ENCODE assay signal across 19 mouse cellular contexts in the genomic region with DNA sequence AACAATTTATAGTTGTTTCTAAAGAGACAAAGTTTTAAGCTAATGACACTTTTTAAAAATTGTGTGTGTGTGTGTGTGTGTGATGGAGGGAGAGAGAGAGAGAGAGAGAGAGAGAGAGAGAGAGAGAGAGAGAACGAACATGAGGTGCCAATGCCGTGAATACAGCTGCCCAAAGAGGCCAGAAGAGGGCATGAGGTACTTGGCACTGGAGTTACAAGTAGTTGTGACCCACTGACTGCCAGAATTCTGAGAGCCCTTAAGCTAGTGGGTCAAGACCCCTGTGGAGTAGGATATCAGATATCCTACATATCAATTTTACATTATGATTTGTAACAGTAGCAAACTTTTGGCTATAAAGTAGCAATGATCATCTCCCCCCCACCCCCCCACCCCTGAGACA. TPM values are rescaled to one million over a fixed set of nuclear protein-coding genes. Genes with fewer than 3 reads are reported as not detected.
DNase-seq lines count a peak whose midpoint lies in the region; ATAC-seq and TF ChIP-seq lines count a peak whose summit lies in the region.
"Had no signal": no experiment of that assay in that cellular context is flagged by ENCODE, and none has a peak within 500 bp of the region (broad histone marks: within the 10 kb centered on the region; RNA-seq: fewer than 3 reads in every experiment).

No protein-coding gene starts in this region.

- no peak overlapping the region for H3K4me3 ChIP-seq in kidney, postnatal 0 days (replicated peaks; ENCODE audit: low read depth, low read length)
- no peak overlapping the region for H3K4me3 ChIP-seq in kidney, embryonic 15.5 days (replicated peaks)
- no peak overlapping the region for H3K4me3 ChIP-seq in MEL (ENCODE audit: control insufficient read depth in 1 of 2, insufficient read depth in 1 of 2, low read depth in 2 of 2, low read length in 2 of 2)
- H3K4me3 ChIP-seq in stomach, postnatal 0 days (ENCODE audit: low read depth, low read length) = no peak overlapping the region
- H3K4me3 ChIP-seq: embryonic facial prominence, embryonic 13.5 days; forebrain, embryonic 12.5 days; heart, embryonic 13.5 days; hindbrain, embryonic 15.5 days had no signal

- H3K9ac ChIP-seq in kidney, postnatal 0 days (ENCODE audit: low read depth, low read length) = no peak overlapping the region
- H3K9ac ChIP-seq in kidney, embryonic 15.5 days = no peak overlapping the region
- H3K9ac ChIP-seq in MEL (ENCODE audit: control insufficient read depth, low read depth, low read length, poor library complexity, severe bottlenecking) = no peak overlapping the region
- no peak overlapping the region for H3K9ac ChIP-seq in stomach, postnatal 0 days (ENCODE audit: low read length)
- H3K9ac ChIP-seq: embryonic facial prominence, embryonic 13.5 days; forebrain, embryonic 12.5 days; heart, embryonic 13.5 days; hindbrain, embryonic 15.5 days had no signal

- H3K4me2 ChIP-seq in kidney, postnatal 0 days (ENCODE audit: low read length) = no peak overlapping the region
- H3K4me2 ChIP-seq in kidney, embryonic 15.5 days = no peak overlapping the region
- H3K4me2 ChIP-seq in stomach, postnatal 0 days (replicated peaks; ENCODE audit: low read depth) = no peak overlapping the region
- H3K4me2 ChIP-seq: embryonic facial prominence, embryonic 13.5 days; forebrain, embryonic 12.5 days; heart, embryonic 13.5 days; hindbrain, embryonic 15.5 days had no signal

- no peaks in the 10 kb centered on the region for H3K9me3 ChIP-seq in kidney, postnatal 0 days (replicated peaks; ENCODE audit: low read length)
- H3K9me3 ChIP-seq in kidney, embryonic 15.5 days (replicated peaks) = no peaks in the 10 kb centered on the region
- H3K9me3 ChIP-seq in MEL (replicated peaks; ENCODE audit: insufficient read depth, low read length) = no peaks in the 10 kb centered on the region
- H3K9me3 ChIP-seq in stomach, postnatal 0 days (ENCODE audit: control insufficient read depth, low read length) = no peaks in the 10 kb centered on the region
- H3K9me3 ChIP-seq: embryonic facial prominence, embryonic 13.5 days; forebrain, embryonic 12.5 days; heart, embryonic 13.5 days; hindbrain, embryonic 15.5 days had no signal

- H3K27me3 ChIP-seq in kidney, postnatal 0 days (ENCODE audit: insufficient read depth, low read length) = no peaks in the 10 kb centered on the region
- no peaks in the 10 kb centered on the region for H3K27me3 ChIP-seq in kidney, embryonic 15.5 days
- no peaks in the 10 kb centered on the region for H3K27me3 ChIP-seq in MEL (ENCODE audit: control insufficient read depth in 1 of 2, insufficient read depth in 2 of 2, low read length in 2 of 2)
- H3K27me3 ChIP-seq in stomach, postnatal 0 days (ENCODE audit: control insufficient read depth, insufficient read depth, low read length) = no peaks in the 10 kb centered on the region
- H3K27me3 ChIP-seq: embryonic facial prominence, embryonic 13.5 days; forebrain, embryonic 12.5 days; heart, embryonic 13.5 days; hindbrain, embryonic 15.5 days had no signal

- no peaks in the 10 kb centered on the region for H3K4me1 ChIP-seq in kidney, postnatal 0 days (replicated peaks; ENCODE audit: insufficient read depth, low read length)
- H3K4me1 ChIP-seq in kidney, embryonic 15.5 days = peaks cover 12% of the 10 kb centered on the region
- H3K4me1 ChIP-seq in MEL (ENCODE audit: control insufficient read depth in 1 of 2, insufficient read depth in 2 of 2, low read length in 2 of 2) = peaks cover 2 to 5% of the 10 kb centered on the region in 2 experiments
- no peaks in the 10 kb centered on the region for H3K4me1 ChIP-seq in stomach, postnatal 0 days (replicated peaks; ENCODE audit: control insufficient read depth, insufficient read depth)

- ATAC-seq in kidney, postnatal 0 days (replicated peaks; ENCODE audit: low FRiP score, low read depth) = no peak
- ATAC-seq in kidney, embryonic 15.5 days (replicated peaks; ENCODE audit: low FRiP score) = no peak
- ATAC-seq in stomach, postnatal 0 days (ENCODE audit: low FRiP score, low TSS enrichment) = no peak
- ATAC-seq: forebrain, embryonic 16.5 days had no signal

- peaks cover 14% of the 10 kb centered on the region for H3K79me2 ChIP-seq in MEL (ENCODE audit: control insufficient read depth, insufficient read depth, low read length, poor library complexity)

- 69% methylated on average over 2 of the region's 2 CpGs for WGBS in kidney, postnatal 0 days
- 83% methylated on average over 2 of the region's 2 CpGs for WGBS in kidney, embryonic 15.5 days
- WGBS in stomach, postnatal 0 days = 77% methylated on average over 2 of the region's 2 CpGs

- peak; percentile 15 for TF ChIP-seq RAD21 in MEL (IDR thresholded peaks at IDR 0.05; ENCODE audit: low read depth, low read length)

- no peak for TF ChIP-seq POLR2A in MEL (IDR thresholded peaks at IDR 0.05; ENCODE audit: control insufficient read depth in 1 of 2, insufficient read depth in 1 of 2, low read depth in 1 of 2, low read length in 2 of 2, poor library complexity in 1 of 2)

- peak; percentile 40 for DNase-seq in heart, adult 11 months
- DNase-seq in heart, adult 9 months (ENCODE audit: low spot score in 2 of 2) = no peak
- DNase-seq in kidney, postnatal 0 days (ENCODE audit: low spot score) = no peak
- DNase-seq in MEL (ENCODE audit: low read depth, low spot score) = peak; percentile 52
- DNase-seq in stomach, postnatal 0 days (ENCODE audit: low spot score) = no peak
- no peak for DNase-seq in layer of hippocampus, adult 9-11 months
- DNase-seq: adrenal gland, adult 2 months; adrenal gland, postnatal 25 days; cerebellum, adult 18-20 months; cerebellum, adult 9-11 months; cerebellum, postnatal 36 days; gastrocnemius, postnatal 36 days; heart, postnatal 36 days had no signal

- TF ChIP-seq EP300 in MEL (IDR thresholded peaks at IDR 0.05; ENCODE audit: low read depth in 1 of 2, low read length in 2 of 2) = no peak
- TF ChIP-seq EP300 in stomach, postnatal 0 days (optimal IDR thresholded peaks at IDR 0.05) = no peak

- 0 out of 2 replicates have a peak, but pooled peaks have one; percentile 3 for TF ChIP-seq CTCF in kidney, postnatal 0 days (IDR thresholded peaks at IDR 0.05; ENCODE audit: low read depth)
- peak in 1 of 3 experiments; percentile 14; a peak in 2 of 6 replicates for TF ChIP-seq CTCF in MEL (IDR thresholded peaks at IDR 0.05 in 2 of 3, conservative IDR thresholded peaks at IDR 0.05 in 1 of 3; ENCODE audit: control insufficient read depth in 1 of 3, insufficient read depth in 1 of 3, low read depth in 2 of 3, low read length in 3 of 3, poor library complexity in 1 of 3, severe bottlenecking in 1 of 3)
- peak; percentile 24; the same call in 1 of the 2 replicates for TF ChIP-seq CTCF in stomach, postnatal 0 days (IDR thresholded peaks at IDR 0.05; ENCODE audit: low read depth)

- H3K27ac ChIP-seq in kidney, postnatal 0 days = no peak overlapping the region
- no peak overlapping the region for H3K27ac ChIP-seq in kidney, embryonic 15.5 days
- H3K27ac ChIP-seq in MEL (ENCODE audit: control insufficient read depth, low read depth, low read length) = no peak overlapping the region
- no peak overlapping the region for H3K27ac ChIP-seq in stomach, postnatal 0 days (replicated peaks)
- H3K27ac ChIP-seq: embryonic facial prominence, embryonic 13.5 days; forebrain, embryonic 12.5 days; heart, embryonic 13.5 days; hindbrain, embryonic 15.5 days had no signal

- peaks cover 20% of the 10 kb centered on the region; the same call in 1 of the 2 replicates for H3K36me3 ChIP-seq in kidney, postnatal 0 days (ENCODE audit: insufficient read depth, low read length)
- H3K36me3 ChIP-seq in kidney, embryonic 15.5 days = peaks cover 67% of the 10 kb centered on the region
- peaks cover 12 to 16% of the 10 kb centered on the region in 2 experiments for H3K36me3 ChIP-seq in MEL (ENCODE audit: control insufficient read depth in 1 of 2, insufficient read depth in 2 of 2, low read length in 2 of 2)
- peaks cover 2% of the 10 kb centered on the region for H3K36me3 ChIP-seq in stomach, postnatal 0 days (ENCODE audit: control insufficient read depth, insufficient read depth, low read length)

TF ChIP-seq in MEL, 35 proteins besides CTCF, POLR2A, EP300 and RAD21:
- TF ChIP-seq SMC3 (IDR thresholded peaks at IDR 0.05; ENCODE audit: low read depth, low read length) = peak; percentile 21; the same call in 1 of the 2 replicates
- no peak for TF ChIP-seq TBP (IDR thresholded peaks at IDR 0.05; ENCODE audit: low read depth, low read length)
- peak; percentile 47; the same call in 1 of the 2 replicates for TF ChIP-seq JUND (IDR thresholded peaks at IDR 0.05; ENCODE audit: low read depth, low read length)
- TF ChIP-seq MXI1 (IDR thresholded peaks at IDR 0.05; ENCODE audit: low read depth, low read length) = no peak
- no peak for TF ChIP-seq ETS1 (IDR thresholded peaks at IDR 0.05; ENCODE audit: low read depth, low read length)
- no peak for TF ChIP-seq NELFE (IDR thresholded peaks at IDR 0.05; ENCODE audit: low read depth, low read length)
- no peak for TF ChIP-seq ELF1 (IDR thresholded peaks at IDR 0.05; ENCODE audit: low read depth, low read length)
- TF ChIP-seq CHD2 (IDR thresholded peaks at IDR 0.05; ENCODE audit: low read length) = no peak
- TF ChIP-seq SIN3A (IDR thresholded peaks at IDR 0.05; ENCODE audit: low read length) = no peak
- no peak for TF ChIP-seq USF2 (IDR thresholded peaks at IDR 0.05; ENCODE audit: borderline replicate concordance in 1 of 2, insufficient read depth in 1 of 2, low read depth in 1 of 2, low read length in 2 of 2)
- no peak for TF ChIP-seq MAX (IDR thresholded peaks at IDR 0.05; ENCODE audit: low read length)

RNA-seq across cellular contexts. Expression of gene Emsy, which starts 4.9 kb away (rescaled TPM):
- 14.1 and 17.3 TPM in 2 replicates for polyA plus RNA-seq in kidney, postnatal 0 days (2015; fragmentation: Nextera tagmentation; extraction: Ambion mirVana)
- polyA plus RNA-seq in kidney, embryonic 15.5 days (2015; fragmentation: Nextera tagmentation; extraction: Ambion mirVana) = 29.3 and 32.4 TPM in 2 replicates
- total RNA-seq in MEL (2012; rRNA removed) = 10.2 and 10.9 TPM in 2 replicates
- 10 to 100 TPM in 1 of 2 experiments, not detected in 1; 24.1 TPM for polyA plus RNA-seq in MEL (2012; ENCODE audit: insufficient read depth in 1 of 2, insufficient read length in 2 of 2, low read depth in 1 of 2, low replicate concordance in 2 of 2, missing spikeins in 1 of 2)
- polyA plus RNA-seq in stomach, postnatal 0 days (2015; fragmentation: Nextera tagmentation; extraction: Ambion mirVana) = 5.0 and 6.3 TPM in 2 replicates

RNA-seq across cellular contexts. Expression of gene Thap12, which starts 51.3 kb away (rescaled TPM):
- polyA plus RNA-seq in kidney, postnatal 0 days (2015; fragmentation: Nextera tagmentation; extraction: Ambion mirVana) = 45.5 and 47.2 TPM in 2 replicates
- polyA plus RNA-seq in kidney, embryonic 15.5 days (2015; fragmentation: Nextera tagmentation; extraction: Ambion mirVana) = 61.3 and 61.7 TPM in 2 replicates
- 45.0 and 52.7 TPM in 2 replicates for total RNA-seq in MEL (2012; rRNA removed)
- 100 to 1,000 TPM in 1 of 2 experiments, 10 to 100 TPM in 1; 47.7 to 140 TPM for polyA plus RNA-seq in MEL (2012; ENCODE audit: insufficient read depth in 1 of 2, insufficient read length in 2 of 2, low read depth in 1 of 2, low replicate concordance in 2 of 2, missing spikeins in 1 of 2)
- 29.7 and 33.3 TPM in 2 replicates for polyA plus RNA-seq in stomach, postnatal 0 days (2015; fragmentation: Nextera tagmentation; extraction: Ambion mirVana)

Comparison
In these comparisons a context has a peak if more than half of its experiments do, and no peak if none do; other contexts are left out.
1. DNase-seq: peak in heart, adult 11 months (single experiment) and MEL (single experiment); none in heart, adult 9 months (0 of 2), kidney, postnatal 0 days (single experiment), stomach, postnatal 0 days (single experiment) and layer of hippocampus, adult 9-11 months (single experiment).